Mouse (Mus musculus) G1E (cell line): ENCODE data around the gene Ldlrad3. TPM values are rescaled to one million over a fixed set of nuclear protein-coding genes. Genes with fewer than 3 reads are reported as not detected.

Source experiments
- ATAC-seq: 2 replicates; pipeline ENCODE4 v1.8.0; 2016; ENCODE audit warnings: mild to moderate bottlenecking; ENCODE audit not compliant: insufficient number of reproducible peaks, poor library complexity, low FRiP score, severe bottlenecking; ENCODE audit errors: extremely low read depth
- DNase-seq: peaks from one replicate; pipeline ENCODE4 v3.0.0; 2012; ENCODE audit warnings: low spot score
- H3K27me3 ChIP-seq: 2 replicates; pipeline ENCODE4 v1.6.1; 2012; ENCODE audit warnings: mild to moderate bottlenecking, low read length, inconsistent platforms; ENCODE audit not compliant: insufficient read depth
- H3K36me3 ChIP-seq: replicated peaks from 2 replicates; pipeline ENCODE3; 2012; ENCODE audit warnings: mild to moderate bottlenecking, inconsistent platforms
- H3K4me1 ChIP-seq: 2 replicates; pipeline ENCODE4 v1.6.1; 2012; ENCODE audit warnings: low read depth, low read length, inconsistent platforms, mixed read lengths; ENCODE audit not compliant: insufficient read depth
- H3K4me3 ChIP-seq: 2 replicates; pipeline ENCODE4 v1.5.1; 2012; ENCODE audit warnings: low read depth, mild to moderate bottlenecking, inconsistent platforms, low read length, moderate library complexity, mixed read lengths
- H3K9me3 ChIP-seq: replicated peaks from 2 replicates; pipeline ENCODE4 v1.6.1; 2012; ENCODE audit warnings: inconsistent platforms
- CTCF ChIP-seq: IDR thresholded peaks from 2 replicates; pipeline ENCODE4 v1.5.1; 2012; ENCODE audit warnings: low read depth, low read length, inconsistent platforms, mixed read lengths
- GATA1 ChIP-seq: IDR thresholded peaks from 2 replicates; pipeline ENCODE4 v1.6.1; 2012; ENCODE audit warnings: borderline replicate concordance, low read length, inconsistent platforms, mixed read lengths
- GATA2 ChIP-seq: IDR thresholded peaks from 2 replicates; pipeline ENCODE4 v1.6.1; 2012; ENCODE audit warnings: low read depth, low read length, inconsistent platforms, borderline replicate concordance
- POLR2AphosphoS5 ChIP-seq: IDR thresholded peaks from 2 replicates; pipeline ENCODE4 v1.6.1; 2012; ENCODE audit warnings: low read depth, low read length, inconsistent platforms; ENCODE audit not compliant: insufficient replicate concordance
- TAL1 ChIP-seq: conservative IDR thresholded peaks from 2 replicates; pipeline ENCODE4 v1.6.1; 2012; ENCODE audit warnings: low read depth, low read length, inconsistent platforms, mixed read lengths
- polyA plus RNA-seq: library from polyadenylated mRNA; stranded (reverse); fragments of >175 nt; gene quantifications from 2 replicates; pipeline ENCODE4 v1.2.3, GENCODE M21; 2012
- total RNA-seq, 2 experiments: library from RNA; stranded (forward) in 1 of 2; stranded (reverse) in 1 of 2; fragments of 200-1000 nt in 1 of 2; fragments of >200 nt in 1 of 2; fragmentation: Nextera tagmentation in 1 of 2; gene quantifications; 2 replicates each; pipeline ENCODE4 v1.2.3; 2014 to 2017

The Ldlrad3 gene
- total and polyA plus RNA-seq, 3 experiments: 0.01 to 0.38 TPM; not detected in 1

GRCm38 (mm10) chr2:101983853-101984543, 202.2 kb downstream of the Ldlrad3 start:
- H3K36me3 ChIP-seq: no peaks in the 10 kb centered on the region
- H3K4me3 ChIP-seq: no peak overlapping the region
- TF ChIP-seq POLR2AphosphoS5: no peak
- no peak for TF ChIP-seq GATA2
- no peak for TF ChIP-seq GATA1
- TF ChIP-seq CTCF: no peak
- no peak for TF ChIP-seq TAL1
- H3K27me3 ChIP-seq: peaks cover 5% of the 10 kb centered on the region
- H3K9me3 ChIP-seq: no peaks in the 10 kb centered on the region
- H3K4me1 ChIP-seq: no peaks in the 10 kb centered on the region
- DNase-seq (no peak), ATAC-seq (no peak)

- H3K36me3 ChIP-seq: no peaks in the 10 kb centered on the region
- no peaks in the 10 kb centered on the region for H3K4me1 ChIP-seq
- no peak overlapping the region for H3K4me3 ChIP-seq
- TF ChIP-seq GATA2 (no peak), GATA1 (no peak), CTCF (no peak), POLR2AphosphoS5 (no peak), TAL1 (no peak)
- no peaks in the 10 kb centered on the region for H3K9me3 ChIP-seq
- ATAC-seq (no peak), DNase-seq (no peak)
- peaks cover 5% of the 10 kb centered on the region for H3K27me3 ChIP-seq
Measured at GRCm38 (mm10) chr2:101983082-101983852, 202.9 kb downstream of the Ldlrad3 start.

- ATAC-seq (no peak), DNase-seq (no peak)
- Histone ChIP-seq H3K4me1 (no peaks in the 10 kb centered on the region), H3K9me3 (no peaks in the 10 kb centered on the region), H3K27me3 (peaks cover 5% of the 10 kb centered on the region), H3K4me3 (no peak overlapping the region), H3K36me3 (no peaks in the 10 kb centered on the region)
- TF ChIP-seq CTCF (no peak), GATA1 (no peak), GATA2 (no peak), POLR2AphosphoS5 (no peak), TAL1 (no peak)
Measured at GRCm38 (mm10) chr2:101981964-101982498, 204.2 kb downstream of the Ldlrad3 start.

- no peak for TF ChIP-seq CTCF
- TF ChIP-seq TAL1: no peak
- TF ChIP-seq POLR2AphosphoS5: no peak
- no peak for TF ChIP-seq GATA1
- TF ChIP-seq GATA2: no peak
- DNase-seq: no peak
Measured at GRCm38 (mm10) chr2:101981211-101981610, 205.0 kb downstream of the Ldlrad3 start.

GRCm38 (mm10) chr2:101980456-101980947, 205.7 kb downstream of the Ldlrad3 start:
- H3K9me3 ChIP-seq: no peaks in the 10 kb centered on the region
- H3K4me1 ChIP-seq: no peaks in the 10 kb centered on the region
- ATAC-seq (no peak), DNase-seq (no peak)
- no peak for TF ChIP-seq POLR2AphosphoS5
- no peak for TF ChIP-seq GATA2
- no peak for TF ChIP-seq TAL1
- no peak for TF ChIP-seq GATA1
- no peak for TF ChIP-seq CTCF
- H3K36me3 ChIP-seq: no peaks in the 10 kb centered on the region
- H3K27me3 ChIP-seq: peaks cover 8% of the 10 kb centered on the region
- H3K4me3 ChIP-seq: no peak overlapping the region

More at GRCm38 (mm10) chr2:101981211-101981610, 205.0 kb downstream of the Ldlrad3 start:
- no peaks in the 10 kb centered on the region for H3K9me3 ChIP-seq
- H3K4me1 ChIP-seq: no peaks in the 10 kb centered on the region
- no peak overlapping the region for H3K4me3 ChIP-seq
- peaks cover 5% of the 10 kb centered on the region for H3K27me3 ChIP-seq
- no peak for ATAC-seq
- no peaks in the 10 kb centered on the region for H3K36me3 ChIP-seq
